Mouse (Mus musculus) layer of hippocampus, adult 2 months (tissue): ENCODE measurements around the gene Hspbap1. TPM values are rescaled to one million over a fixed set of nuclear protein-coding genes. Genes with fewer than 3 reads are reported as not detected.

Experiments used
- DNase-seq, 2 experiments: peaks; one replicate each; pipeline ENCODE4 v3.0.0; 2022; ENCODE audit warnings: low spot score in 2 of 2
- H3K27ac ChIP-seq: fragments of 200-600 bp; 2 replicates; pipeline ENCODE4 v1.8.1; 2022
- H3K4me3 ChIP-seq: fragments of 200-600 bp; 2 replicates; pipeline ENCODE4 v1.8.1; 2022; ENCODE audit warnings: mild to moderate bottlenecking
- CTCF ChIP-seq: fragments of 200-600 bp; conservative IDR thresholded peaks from 2 replicates; pipeline ENCODE4 v1.8.1; 2022; ENCODE audit warnings: antibody characterized with exemption, mild to moderate bottlenecking, moderate library complexity
- total RNA-seq, 2 experiments: library from RNA; stranded (reverse); gene quantifications; 2 replicates each; pipeline ENCODE4 v1.2.3; 2021

The Hspbap1 gene
- total RNA-seq, 2 experiments from 2014 or later = 5.9 to 6.0 TPM

GRCm38 (mm10) chr16:35768785-35769642 is 1.2 kb upstream of the Hspbap1 start, which contains the start of gene Dirc2:
Dirc2 (minus strand) TSS chr16:35769356.
- DNase-seq = peak; percentile 67 to 76
- peak within 1 kb of the TSS; percentile 85 for H3K27ac ChIP-seq
- H3K4me3 ChIP-seq = peak within 1 kb of the TSS; percentile 95
- TF ChIP-seq CTCF = no peak

DNA sequence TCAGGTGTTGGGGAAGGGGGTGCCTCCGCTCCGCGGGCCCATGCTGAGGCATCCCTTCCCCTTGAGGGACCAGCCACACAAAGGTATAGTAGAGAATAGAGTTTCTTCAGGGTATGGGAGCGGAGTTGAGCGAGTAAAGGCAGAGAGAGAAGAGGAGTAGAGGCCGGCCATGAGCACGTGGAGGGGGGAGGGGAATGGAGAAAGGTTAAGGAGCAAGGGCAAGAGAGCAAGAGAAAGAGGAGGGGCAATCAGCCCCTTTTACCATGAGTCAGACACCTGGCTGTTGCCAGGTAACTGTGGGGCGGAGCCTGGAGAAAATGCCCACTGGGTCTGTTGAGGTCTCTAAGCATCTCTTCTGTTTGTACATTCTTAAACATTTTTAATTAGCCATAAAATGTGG is 966 bp downstream of the Hspbap1 start:
- DNase-seq = no peak
- no peak for TF ChIP-seq CTCF
- Histone ChIP-seq H3K27ac (no peak overlapping the region), H3K4me3 (peak overlapping the region; percentile 95)

DNA sequence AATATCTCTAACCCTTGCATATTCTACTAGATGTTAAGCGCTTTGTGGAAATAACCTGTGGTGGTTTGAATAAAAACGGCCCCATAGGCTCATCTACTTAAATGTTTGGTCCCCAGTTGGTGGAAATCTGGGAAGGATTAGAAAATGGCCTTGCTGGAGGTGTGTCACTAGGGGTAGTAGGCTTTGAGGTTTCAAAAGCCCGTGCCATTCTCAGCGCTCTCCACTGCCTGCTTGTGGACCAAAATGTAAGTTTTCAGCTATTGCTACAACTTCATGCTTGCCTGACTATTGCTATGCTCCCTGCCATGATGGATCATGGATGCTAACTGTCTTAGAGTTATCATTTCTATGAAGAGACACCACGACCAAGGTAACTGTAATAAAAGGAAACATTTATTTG is 1.4 kb downstream of the Hspbap1 start:
- Histone ChIP-seq H3K4me3 (no peak overlapping the region), H3K27ac (no peak overlapping the region)
- no peak for DNase-seq
- no peak for TF ChIP-seq CTCF

DNA sequence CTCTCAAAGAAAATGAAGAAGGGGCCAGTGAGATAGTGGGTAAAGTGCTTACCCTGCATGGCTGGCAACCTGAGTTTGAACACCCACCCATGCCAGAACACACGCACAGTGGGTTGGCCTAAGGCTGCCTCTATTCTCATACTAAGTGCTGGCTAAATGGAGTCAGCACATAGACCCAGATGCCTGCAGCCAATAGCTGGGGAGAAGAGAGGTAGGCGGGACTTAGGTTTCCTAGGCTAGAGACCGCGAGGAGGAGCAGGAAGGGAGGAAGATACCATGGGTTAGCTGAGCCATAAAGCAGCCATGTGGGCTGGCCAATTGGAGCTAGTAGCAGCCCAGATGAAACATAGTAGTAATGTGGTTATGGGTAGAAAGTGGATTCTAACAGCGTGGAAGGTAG is 2.4 kb downstream of the Hspbap1 start:
- no peak for DNase-seq
- TF ChIP-seq CTCF = no peak
- Histone ChIP-seq H3K4me3 (no peak overlapping the region), H3K27ac (no peak overlapping the region)

- no peak for TF ChIP-seq CTCF
- Histone ChIP-seq H3K4me3 (no peak overlapping the region), H3K27ac (no peak overlapping the region)
- no peak for DNase-seq
These were observed 5.7 kb downstream of the Hspbap1 start for GRCm38 (mm10) chr16:35775835-35776234.

GRCm38 (mm10) chr16:35776737-35777136 is 6.6 kb downstream of the Hspbap1 start:
- no peak overlapping the region for H3K27ac ChIP-seq
- TF ChIP-seq CTCF = no peak
- no peak for DNase-seq
- no peak overlapping the region for H3K4me3 ChIP-seq

GRCm38 (mm10) chr16:35777768-35778167 is 7.6 kb downstream of the Hspbap1 start:
- TF ChIP-seq CTCF = no peak
- no peak for DNase-seq
- no peak overlapping the region for H3K4me3 ChIP-seq
- no peak overlapping the region for H3K27ac ChIP-seq

DNA sequence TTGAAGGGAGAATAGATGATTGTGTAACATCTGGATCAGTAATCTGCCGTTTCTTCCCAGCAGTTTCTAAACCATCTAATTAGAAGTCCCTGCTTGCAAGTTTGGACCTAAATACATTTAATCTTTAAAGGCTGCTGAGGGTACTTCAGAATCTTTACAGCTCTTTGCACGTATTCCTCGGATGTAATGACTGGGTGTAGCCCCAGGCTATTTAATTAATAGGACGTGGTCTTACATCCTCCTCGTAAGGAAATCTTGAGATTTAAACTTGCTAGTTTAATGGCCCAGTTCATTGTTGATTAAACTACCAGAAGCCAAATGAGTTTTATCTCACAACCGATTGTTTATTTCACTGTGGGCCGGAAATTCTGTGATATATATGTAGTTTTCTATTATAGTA is 9.5 kb downstream of the Hspbap1 start:
- no peak overlapping the region for H3K27ac ChIP-seq
- DNase-seq = no peak
- TF ChIP-seq CTCF = no peak
- no peak overlapping the region for H3K4me3 ChIP-seq

GRCm38 (mm10) chr16:35781096-35781495 is 10.9 kb downstream of the Hspbap1 start:
- TF ChIP-seq CTCF = no peak
- no peak overlapping the region for H3K27ac ChIP-seq
- H3K4me3 ChIP-seq = no peak overlapping the region
- DNase-seq = no peak

GRCm38 (mm10) chr16:35781651-35782050 is 11.5 kb downstream of the Hspbap1 start:
- TF ChIP-seq CTCF = no peak
- no peak for DNase-seq
- Histone ChIP-seq H3K27ac (no peak overlapping the region), H3K4me3 (no peak overlapping the region)

- no peak for TF ChIP-seq CTCF
- no peak overlapping the region for H3K27ac ChIP-seq
- H3K4me3 ChIP-seq = no peak overlapping the region
- no peak for DNase-seq
These were observed 12.5 kb downstream of the Hspbap1 start for GRCm38 (mm10) chr16:35782451-35783206.

- no peak overlapping the region for H3K4me3 ChIP-seq
- DNase-seq = no peak
- no peak overlapping the region for H3K27ac ChIP-seq
- TF ChIP-seq CTCF = no peak
These were observed 13.0 kb downstream of the Hspbap1 start for GRCm38 (mm10) chr16:35783207-35783573.

GRCm38 (mm10) chr16:35784134-35784725 is 14.1 kb downstream of the Hspbap1 start:
- no peak overlapping the region for H3K27ac ChIP-seq
- no peak for TF ChIP-seq CTCF
- DNase-seq = no peak
- no peak overlapping the region for H3K4me3 ChIP-seq

DNA sequence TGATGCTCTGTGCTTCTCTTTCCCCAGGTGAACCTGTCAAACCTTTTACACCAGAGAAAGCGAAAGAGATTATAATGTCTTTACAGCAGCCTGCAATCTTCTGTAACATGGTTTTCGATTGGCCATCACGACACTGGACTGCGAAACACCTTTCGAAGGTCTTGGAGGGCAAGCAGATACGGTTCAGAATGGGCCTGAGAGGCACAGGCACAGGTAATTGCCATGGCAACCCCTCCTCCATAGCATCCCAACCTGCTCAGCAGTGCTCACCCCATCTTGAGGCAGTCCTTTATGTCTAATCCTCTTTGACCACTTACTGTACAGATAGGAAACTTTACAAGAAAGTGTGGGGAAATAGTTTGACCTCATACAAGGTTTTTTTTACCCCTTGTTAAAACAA is 17.0 kb downstream of the Hspbap1 start:
- TF ChIP-seq CTCF = no peak
- DNase-seq = no peak
- no peak overlapping the region for H3K4me3 ChIP-seq

More for the DNA sequence above, 17.0 kb downstream of the Hspbap1 start:
- H3K27ac ChIP-seq = no peak overlapping the region
